Mouse (Mus musculus) layer of hippocampus, postnatal 10 days (tissue): ENCODE data around the gene Dner. TPM values are rescaled to one million over a fixed set of nuclear protein-coding genes. Genes with fewer than 3 reads are reported as not detected.

ENCODE experiments used
- DNase-seq, 2 experiments: peaks; one replicate each; pipeline ENCODE4 v3.0.0; 2021; ENCODE audit warnings: low spot score in 2 of 2
- total RNA-seq, 2 experiments: library from RNA; stranded (reverse); gene quantifications; 2 replicates each; pipeline ENCODE4 v1.2.3; 2021

The Dner gene
- total RNA-seq, 2 experiments from 2014 or later: 228 to 234 TPM

DNA sequence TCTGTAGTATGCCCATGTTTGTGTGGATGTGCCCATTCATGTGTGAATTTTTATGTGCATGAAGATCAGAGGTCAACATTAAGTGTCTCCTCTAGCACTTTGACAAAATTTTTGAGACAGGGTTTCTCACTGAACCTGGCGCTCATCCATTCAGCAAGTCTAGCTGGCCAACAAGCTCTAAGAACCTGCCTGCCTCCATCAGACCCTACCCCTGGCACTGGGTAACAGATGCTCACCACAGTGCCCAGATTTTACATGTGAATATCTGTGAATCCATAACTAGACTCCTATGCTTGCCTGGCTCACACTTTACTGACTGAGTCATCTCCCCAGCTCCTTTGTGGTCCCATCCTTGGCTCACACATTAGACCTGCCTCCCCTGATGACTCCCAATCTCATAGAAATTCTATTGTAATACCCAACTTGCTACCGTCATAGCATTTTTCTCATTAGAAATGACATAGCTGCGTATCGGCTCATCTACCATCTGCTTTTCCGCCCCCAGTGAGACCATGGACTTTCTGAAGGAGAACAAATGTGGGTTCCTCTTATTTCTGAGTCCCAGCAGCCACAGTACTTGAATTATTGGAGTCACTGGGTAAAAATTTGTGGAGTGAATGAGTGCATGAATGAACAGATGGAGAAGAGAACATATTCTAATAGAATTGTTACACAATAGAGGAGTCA is 231.9 kb downstream of the Dner start:
- DNase-seq: no peak

DNA sequence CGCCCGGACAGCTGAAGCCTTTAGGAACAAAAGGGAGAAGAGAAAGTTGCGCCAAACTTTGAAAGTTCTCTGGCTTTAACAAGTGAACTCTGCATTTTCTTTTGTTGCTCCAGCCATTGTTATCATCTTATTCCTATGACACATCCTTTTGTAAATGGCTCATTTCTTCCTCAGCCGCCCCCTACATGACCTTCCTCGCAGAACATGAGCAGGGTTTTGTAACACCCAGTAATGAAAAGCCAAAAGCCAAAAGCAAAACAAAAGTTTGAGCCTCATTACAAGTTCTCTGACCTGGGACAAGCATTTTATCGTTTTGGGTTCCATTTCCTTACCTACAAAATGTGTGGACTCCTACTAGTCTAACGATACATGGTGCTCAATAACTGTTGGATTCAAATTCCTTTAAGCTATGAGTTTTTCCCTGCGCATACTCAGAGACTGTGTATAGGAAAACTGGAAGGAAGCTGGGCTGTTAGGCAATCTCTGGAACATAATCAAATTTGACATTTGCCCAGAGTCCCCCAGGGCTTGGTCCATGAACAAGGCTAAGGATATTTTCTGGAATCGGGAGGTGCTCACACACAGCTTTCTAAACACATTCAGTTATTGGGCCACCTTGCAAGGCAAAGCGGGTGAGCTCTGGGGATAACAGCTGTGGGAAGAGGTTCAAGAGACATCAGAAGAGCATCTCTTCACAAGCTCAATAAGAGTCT is 246.3 kb downstream of the Dner start:
- DNase-seq: no peak

DNA sequence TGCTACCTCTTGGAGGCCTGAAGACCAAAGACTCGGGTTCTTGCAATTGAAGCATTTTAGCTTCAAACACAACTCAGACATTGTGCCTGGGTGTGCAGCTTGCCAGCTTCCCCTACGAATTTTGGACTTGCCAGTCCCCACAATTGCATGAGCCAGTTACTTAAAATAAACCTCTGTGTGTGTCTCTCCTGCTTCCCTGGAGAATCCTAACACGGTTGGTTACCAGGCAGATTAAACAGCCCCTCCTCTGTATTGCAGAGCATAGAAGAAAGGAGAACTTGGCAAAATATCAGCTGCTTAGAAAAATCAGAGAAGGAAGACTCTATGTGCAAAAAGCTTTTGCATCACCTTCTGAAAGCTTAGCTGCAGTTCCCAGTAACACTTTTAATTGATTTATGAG is 252.4 kb downstream of the Dner start:
- DNase-seq: no peak

DNA sequence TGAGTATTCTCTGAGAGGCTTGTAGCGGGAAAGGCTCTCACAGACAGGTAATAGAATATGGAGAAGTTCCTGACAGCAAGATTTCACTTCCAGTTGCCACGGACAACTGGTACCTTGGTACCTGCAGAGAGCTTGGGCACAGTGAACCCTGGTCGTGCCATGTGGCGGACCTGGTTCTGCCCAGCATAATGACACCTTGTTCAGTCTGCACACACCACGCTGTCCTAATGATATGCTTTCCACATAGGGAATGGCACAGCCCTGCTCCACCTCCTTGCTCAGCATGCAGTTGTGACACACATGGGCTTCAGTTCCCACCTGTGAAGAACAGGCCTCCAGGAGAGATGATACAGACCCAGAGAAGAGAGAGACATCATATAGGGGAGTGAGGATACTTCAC is 253.0 kb downstream of the Dner start:
- no peak for DNase-seq

DNA sequence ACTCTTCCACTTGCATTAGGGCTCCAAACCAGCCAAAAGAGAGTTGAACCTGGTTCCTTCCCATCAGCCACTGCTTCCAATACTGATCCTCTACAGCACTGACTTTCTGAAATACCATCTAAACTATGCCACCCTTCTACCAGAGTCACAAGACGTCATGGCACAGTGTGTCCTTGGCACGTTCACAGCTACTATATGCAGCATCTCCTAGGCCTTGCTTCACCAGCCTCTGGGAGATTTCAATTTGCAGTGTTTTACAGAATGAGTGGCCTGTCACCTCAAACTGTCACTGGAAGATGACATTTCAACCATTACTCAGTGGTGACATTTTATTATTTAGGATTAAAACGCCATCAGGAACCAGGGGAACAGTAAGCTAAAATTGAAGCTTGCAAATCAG is 254.6 kb downstream of the Dner start:
- no peak for DNase-seq

DNA sequence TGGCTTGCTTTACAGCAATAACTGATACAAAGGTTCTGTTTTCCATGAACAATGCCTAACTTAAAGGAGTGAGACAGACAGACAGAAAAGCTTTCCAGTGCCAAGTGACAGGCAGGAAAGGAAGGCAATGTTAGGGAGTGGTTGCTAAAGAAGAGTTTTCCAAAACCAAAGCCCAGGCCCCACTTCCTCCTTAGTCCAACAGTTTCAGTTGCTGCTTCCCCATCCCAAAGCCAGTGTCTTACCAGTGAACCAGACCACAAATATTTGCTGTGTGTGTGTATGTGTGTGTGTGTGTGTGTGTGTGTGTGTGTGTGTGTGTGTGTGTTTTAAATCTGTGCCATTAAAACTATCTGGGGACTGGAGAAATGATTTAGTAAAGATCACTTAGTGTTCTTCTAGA is 258.5 kb downstream of the Dner start:
- no peak for DNase-seq

DNA sequence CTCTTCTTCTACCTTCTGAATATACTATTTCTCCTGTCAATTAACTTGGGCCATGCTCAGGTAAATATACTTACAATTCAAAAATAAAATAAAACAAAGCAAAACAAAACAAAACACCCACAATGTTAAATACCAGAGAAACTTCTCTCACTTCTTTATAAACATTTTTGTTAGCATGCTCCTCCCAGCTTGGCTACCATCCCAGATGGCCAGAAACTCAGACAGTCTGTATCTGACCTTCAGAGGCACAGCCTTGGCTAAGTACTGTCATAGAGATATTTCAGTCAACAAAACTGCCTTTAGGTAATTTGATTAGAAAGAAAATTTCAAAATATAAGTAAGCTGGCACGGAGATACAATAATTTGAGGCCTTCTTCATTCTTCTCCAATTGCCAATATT is 259.7 kb downstream of the Dner start:
- no peak for DNase-seq

DNA sequence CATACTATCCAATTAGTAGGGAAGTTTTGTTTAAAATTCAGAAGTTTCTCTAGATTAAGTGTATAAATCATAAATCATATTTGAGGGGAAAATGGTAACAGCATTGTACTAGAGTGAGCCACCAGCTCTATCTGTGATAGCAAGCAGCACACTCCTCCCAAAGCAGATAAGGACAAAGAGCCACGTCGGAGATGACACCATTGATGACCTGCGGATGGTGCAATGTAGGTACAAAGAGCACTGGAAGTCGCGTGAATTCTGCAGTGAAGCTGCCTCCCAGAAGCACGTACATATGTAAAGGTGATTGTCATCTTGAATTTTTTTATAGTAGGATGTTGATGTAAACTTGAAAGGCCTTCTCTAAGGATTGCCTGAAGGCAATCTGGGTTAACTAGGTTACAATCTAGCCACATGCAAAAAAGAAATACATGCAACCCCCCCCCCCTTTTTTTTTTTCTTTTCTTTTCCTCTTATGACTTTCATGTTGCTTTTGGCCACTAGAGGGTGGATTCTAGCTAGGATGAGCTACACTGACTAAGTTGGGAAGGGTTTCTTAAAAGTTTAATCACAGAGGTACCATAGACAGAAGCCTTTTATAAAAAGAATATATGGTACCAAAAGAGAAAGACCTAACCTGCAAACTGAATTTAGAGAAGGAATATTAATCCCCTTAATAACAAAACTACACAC is 262.6 kb downstream of the Dner start:
- no peak for DNase-seq

DNA sequence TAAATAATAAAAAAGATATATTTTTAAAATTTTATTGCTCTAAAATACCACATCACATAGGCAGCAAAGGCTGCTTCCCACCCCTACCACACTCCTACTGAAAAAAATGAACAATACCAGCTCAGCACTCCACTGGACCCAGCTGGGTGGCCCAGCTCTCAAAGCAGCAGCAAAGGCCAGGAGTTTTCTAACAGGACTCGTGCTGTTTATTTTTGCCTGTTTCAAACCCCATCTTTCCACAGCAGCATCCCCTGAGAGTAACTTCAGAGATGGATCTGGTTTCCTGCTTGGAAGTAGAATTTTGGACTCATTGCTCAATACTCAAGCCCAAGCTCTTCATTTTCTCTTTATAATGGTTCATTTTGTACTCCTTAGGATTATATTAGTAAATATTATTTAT is 263.7 kb downstream of the Dner start:
- no peak for DNase-seq

DNA sequence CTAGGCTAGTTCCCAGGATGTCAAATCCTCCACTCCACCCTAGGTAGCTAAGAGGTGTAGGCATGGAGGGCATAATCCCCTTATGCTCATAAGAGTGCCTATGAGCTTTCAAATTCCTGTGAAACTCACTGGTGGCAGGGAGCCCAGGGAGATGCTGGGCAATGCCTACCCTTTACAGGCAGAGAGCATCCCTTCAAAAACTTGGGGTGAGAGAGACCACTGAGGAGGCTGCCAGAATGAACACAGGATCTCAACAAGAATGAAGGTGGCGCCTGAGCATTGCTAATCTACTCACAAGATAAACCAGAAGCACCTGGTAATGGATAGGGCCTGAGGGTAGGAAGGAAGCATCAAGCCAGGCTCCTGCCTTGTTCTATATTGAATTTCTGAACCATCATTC is 267.7 kb downstream of the Dner start:
- DNase-seq: no peak

DNA sequence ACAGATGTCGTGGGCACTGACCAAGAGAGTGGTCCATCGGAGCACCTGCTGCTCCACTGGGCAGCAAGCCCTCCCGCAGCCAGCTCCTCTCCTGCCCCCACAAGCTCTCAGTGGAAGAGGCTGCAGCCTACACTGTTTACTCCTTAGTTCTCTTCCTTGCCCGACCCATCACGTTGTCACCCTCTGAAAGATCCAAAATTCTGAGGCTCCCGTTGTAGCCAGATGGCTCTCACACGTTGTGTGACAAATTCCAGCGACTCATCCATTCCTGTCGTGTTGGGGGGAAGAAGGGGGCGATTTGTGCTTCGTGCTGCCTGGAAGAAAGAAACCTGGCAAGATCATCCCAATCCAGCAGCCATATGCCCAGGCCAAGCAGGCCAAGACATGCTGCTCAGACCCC is 268.3 kb downstream of the Dner start:
- DNase-seq: no peak

DNA sequence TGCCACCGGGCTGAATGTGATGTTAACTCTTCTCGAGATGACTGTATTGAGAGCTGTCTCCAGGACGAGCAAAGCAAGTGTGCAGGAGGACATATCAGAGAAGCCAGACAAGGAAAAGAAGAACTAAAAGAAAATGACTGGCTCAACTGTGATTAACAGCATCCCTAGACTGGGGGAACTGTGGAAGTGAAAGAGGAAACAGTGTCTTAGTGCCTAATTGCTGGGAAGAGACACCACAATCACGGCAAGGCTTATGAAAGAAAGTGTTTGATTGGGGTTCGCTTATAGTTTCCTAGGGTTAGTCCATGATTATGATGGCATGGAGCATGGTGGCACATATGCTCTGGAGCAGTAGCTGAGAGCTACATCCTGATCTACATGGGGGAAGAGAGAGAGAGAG is 269.3 kb downstream of the Dner start:
- no peak for DNase-seq

DNA sequence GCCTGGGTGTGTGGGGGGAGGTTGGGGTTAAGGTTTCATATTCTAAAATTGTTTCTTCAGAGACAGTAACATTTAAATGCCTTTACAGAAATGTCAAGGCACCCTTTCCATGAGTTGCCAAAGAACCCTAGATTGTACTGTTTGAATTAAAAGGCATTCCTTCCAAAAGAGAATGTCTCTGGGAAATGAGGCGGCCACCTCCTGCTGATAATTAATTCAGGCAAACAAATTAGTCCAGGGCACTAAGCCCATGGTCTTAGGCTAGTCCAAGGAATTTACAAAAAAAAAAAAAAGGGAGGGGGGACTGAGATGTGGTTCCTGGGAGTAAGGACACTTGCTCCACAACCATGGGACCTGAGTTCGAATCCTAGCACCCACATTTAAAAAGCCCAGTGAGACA is 273.1 kb downstream of the Dner start:
- DNase-seq: no peak

DNA sequence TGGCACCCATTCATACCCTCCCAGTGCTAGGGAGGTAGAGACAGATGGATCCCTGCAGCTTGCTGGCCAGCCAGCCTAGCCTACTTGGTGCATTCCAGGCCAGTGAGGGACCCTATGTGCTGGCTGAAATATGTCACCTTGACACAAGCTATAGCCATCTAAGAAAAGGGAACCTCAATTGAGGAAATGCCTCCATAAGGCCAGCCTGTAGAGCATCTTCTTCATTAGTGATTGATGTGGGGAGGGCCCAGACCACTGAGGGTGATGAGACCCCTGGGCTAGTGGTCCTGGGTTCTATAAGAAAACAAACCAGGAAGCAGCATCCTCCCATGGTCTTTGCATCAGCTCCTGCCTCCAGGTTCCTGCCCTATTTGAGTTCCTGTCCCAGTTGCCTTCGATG is 274.2 kb downstream of the Dner start:
- DNase-seq: no peak

DNA sequence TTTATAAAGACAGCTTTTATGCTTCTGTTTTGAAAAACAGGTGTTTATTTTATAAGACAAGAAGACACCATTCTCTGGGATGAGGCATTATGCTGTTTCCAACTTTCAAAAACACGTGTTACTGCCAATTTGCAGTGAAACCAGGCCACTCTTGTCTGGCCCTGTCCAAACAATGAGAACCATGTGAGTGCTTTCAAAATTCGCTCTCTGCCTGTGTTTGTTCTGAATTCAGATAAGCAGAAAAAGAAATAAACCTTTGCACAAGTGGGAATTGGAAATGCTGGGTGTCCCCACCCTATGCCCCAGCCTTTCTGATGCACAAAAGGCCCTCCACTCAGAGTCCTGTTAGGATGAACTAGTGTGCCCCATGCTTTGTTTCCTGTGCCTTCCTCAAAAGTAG is 276.6 kb downstream of the Dner start:
- DNase-seq: no peak

DNA sequence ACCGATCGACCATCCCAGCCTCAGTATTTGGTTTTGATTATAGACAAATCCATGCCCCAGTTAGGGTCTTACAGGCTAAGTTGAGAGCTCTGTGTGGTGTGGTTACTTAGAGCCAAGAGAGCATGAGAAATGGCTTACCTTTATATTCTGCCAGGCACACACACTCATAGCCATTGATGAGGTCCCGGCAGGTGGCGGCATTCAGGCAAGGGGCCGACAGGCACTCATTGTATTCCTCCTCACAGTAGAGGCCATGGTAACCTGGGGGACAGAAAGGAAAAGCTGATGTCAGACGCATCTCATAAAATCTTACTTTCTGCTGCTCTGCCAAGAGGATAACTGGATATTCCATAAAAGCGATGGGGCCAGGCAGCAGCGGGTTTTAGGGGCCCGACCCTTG is 277.5 kb downstream of the Dner start:
- DNase-seq: no peak

DNA sequence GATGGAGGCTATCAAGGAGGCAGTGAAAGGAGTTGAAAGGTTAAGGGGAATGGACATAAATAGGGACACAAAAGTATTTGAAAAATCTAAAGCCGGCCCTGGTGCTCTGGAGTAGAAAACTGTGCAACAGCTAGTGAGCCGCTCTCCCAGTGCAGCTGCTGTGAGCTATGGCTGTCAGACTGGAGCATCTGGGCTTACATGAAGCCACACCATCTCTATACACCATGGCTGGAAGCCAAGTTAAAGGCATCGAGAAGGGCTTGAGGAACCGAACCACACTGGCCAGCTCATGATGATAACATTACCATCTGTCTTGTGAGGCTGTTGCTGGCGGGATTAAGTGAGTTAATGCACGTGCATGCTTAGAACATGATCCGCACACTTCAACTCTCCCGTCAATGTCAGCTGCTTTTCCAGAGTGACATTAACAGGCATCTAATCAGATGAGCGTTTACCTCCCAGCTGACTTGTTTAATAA is 278.2 kb downstream of the Dner start:
- no peak for DNase-seq

DNA sequence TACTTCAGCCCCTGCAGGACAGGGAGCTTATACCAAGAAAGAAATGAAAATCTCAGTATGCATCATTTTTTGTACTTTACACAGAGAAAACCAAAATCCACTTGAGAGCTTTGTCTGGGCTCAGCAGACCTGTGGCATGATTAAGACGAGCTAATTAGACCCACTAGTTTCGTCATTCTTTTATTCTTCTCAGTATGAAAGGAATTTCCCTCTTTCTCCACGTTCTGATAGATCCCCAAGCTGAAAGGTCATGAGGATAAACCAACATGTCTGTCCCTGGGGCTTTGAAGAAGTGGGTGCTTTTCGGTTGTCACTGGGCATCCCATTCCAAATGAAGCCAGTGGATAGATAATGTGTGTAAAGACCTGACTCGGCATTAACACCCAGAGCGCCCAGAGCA is 278.7 kb downstream of the Dner start:
- no peak for DNase-seq

DNA sequence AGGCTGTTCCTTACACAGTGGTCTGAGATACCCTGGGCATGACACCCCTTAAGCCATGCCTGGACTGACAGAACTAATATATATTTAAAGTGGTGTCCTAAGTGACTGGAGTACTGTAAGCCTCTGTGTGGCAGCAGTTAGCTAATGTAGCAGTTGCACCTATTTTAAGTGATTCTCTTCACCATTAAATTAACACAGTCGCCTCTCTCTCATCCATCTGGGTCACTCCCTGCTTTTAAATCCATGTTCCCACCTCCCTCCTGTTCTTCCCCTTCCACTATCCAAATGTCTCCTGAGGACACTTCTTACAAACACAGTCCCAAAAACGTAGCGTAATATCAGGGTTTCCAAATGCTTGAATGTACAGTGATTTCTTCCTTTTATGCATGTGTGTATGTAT is 281.6 kb downstream of the Dner start:
- DNase-seq: no peak

DNA sequence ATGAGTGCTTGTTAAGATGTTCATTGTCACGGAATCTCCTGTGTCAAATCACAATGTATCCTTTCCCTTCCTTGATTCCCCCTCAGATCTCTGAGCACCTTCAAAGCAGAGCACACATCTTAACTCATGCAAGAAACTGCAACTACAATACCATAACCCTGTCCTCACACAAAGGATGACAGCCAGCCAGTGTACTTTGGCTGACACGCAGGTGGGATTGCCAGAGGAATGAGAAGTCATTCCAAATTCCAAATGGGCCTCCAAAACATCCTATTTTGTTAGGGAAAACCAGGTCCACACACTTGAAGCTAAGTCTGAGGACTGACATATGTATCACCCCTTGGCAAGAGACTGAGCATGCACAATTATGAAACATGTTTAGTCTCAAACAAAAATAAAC is 286.5 kb downstream of the Dner start:
- DNase-seq: no peak

DNA sequence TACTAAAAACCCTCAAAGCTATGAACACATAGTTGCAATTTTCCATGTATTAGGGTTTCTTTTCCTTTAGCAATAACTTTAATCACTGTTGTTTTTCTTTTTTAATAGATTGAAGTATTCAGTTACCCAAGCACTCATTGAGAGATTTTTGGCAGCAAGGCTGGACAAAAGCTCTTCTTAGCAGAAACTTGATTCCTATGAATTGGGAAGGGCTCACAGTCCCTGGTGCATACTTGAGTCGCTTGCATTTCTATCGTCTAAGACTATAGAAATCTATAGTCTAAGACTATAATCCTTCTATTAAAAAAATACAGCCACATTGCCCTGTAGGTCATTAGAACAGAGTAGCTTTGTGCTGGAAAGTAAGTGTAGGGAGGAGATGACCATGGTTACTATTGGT is 287.1 kb downstream of the Dner start:
- no peak for DNase-seq

DNA sequence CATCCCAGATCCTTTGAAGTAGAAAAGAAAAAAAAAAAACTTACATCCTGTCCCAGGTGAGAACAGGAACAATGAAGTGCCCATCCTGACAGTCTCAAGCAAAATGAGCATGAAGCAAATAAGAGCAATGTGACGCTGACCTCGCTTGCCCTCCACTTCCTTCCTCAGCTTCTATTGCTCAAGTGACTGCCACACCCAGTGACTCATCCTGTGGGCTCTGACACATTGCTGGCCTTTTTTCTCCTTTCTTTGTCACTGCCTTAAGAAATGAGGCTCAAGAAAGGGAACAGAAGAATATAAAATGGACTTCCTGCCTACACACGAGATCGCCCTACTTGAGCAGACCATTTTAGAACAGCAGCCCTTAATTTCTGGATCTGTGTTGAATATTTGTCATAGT is 289.1 kb downstream of the Dner start:
- no peak for DNase-seq
